16 mouse cellular contexts compared by ENCODE assay signal in genomic region chr4:107949918-107950317, GRCm38 (mm10). TPM values are rescaled to one million over a fixed set of nuclear protein-coding genes. Genes with fewer than 3 reads are reported as not detected.
"Had no signal": no experiment of that assay in that cellular context is flagged by ENCODE, and none has a peak within 500 bp of the region (broad histone marks: within the 10 kb centered on the region; RNA-seq: fewer than 3 reads in every experiment).

No protein-coding gene starts in this region.

- H3K4me1 ChIP-seq: hindbrain, embryonic 15.5 days; liver, embryonic 15.5 days; stomach, embryonic 15.5 days had no signal

- H3K9me3 ChIP-seq: hindbrain, embryonic 15.5 days; liver, embryonic 15.5 days; stomach, embryonic 15.5 days had no signal

- H3K36me3 ChIP-seq: hindbrain, embryonic 15.5 days; liver, embryonic 15.5 days; stomach, embryonic 15.5 days had no signal

- H3K9ac ChIP-seq: hindbrain, embryonic 15.5 days; liver, embryonic 15.5 days; stomach, embryonic 15.5 days had no signal

- H3K27me3 ChIP-seq: hindbrain, embryonic 15.5 days; liver, embryonic 15.5 days; stomach, embryonic 15.5 days had no signal

- H3K4me2 ChIP-seq: hindbrain, embryonic 15.5 days; liver, embryonic 11.5 days; liver, embryonic 15.5 days; midbrain, embryonic 11.5 days; stomach, embryonic 15.5 days had no signal

- DNase-seq: kidney, adult 18-20 months; kidney, adult 9 months; layer of hippocampus, postnatal 36 days; midbrain, embryonic 14.5 days; thymus, postnatal 36 days had no signal

- H3K4me3 ChIP-seq: hindbrain, embryonic 15.5 days; left cerebral cortex, adult 2 months; liver, embryonic 15.5 days; stomach, embryonic 15.5 days had no signal

- H3K27ac ChIP-seq: hindbrain, embryonic 15.5 days; left cerebral cortex, adult 2 months; liver, embryonic 15.5 days; stomach, embryonic 15.5 days had no signal

RNA-seq across cellular contexts. Expression of gene Slc1a7, which starts 18.2 kb away (rescaled TPM):
- polyA plus RNA-seq: kidney, embryonic 16.5 days; limb, embryonic 11.5 days; liver, embryonic 11.5 days; liver, embryonic 15.5 days; midbrain, embryonic 11.5 days; midbrain, embryonic 14.5 days; neural tube, embryonic 11.5 days; neural tube, embryonic 14.5 days; thymus, postnatal 0 days had no signal
